Mouse (Mus musculus) T-helper 17 cell (primary cell): ENCODE measurements around the gene Mrpl48.

ENCODE experiments used
- in situ Hi-C, 2 experiments: fragments of 300-600 bp; cut with MboI, MseI; formaldehyde crosslinking; loops; 1 replicate in 1 of 2; 2 replicates in 1 of 2; pipeline ENCODE4 v1.15.1; 2025; ENCODE audit warnings: high pct_unique_total_duplicates in 2 of 2

Mrpl48 gene

GRCm38 (mm10) chr7:100497402-100497801 lies 110.7 kb downstream of the Mrpl48 start:
- in situ Hi-C loops, result loop anchor here in 1 of 2 experiments (5.0 kb wide), 1 partner anchor 65 kb away; no protein-coding TSS in a partner anchor

GRCm38 (mm10) chr7:100496791-100497190 lies 111.3 kb downstream of the Mrpl48 start:
- in situ Hi-C loops, result loop anchor here in 1 of 2 experiments (5.0 kb wide), 1 partner anchor 64 kb away; no protein-coding TSS in a partner anchor

- in situ Hi-C loops, result loop anchor here in 1 of 2 experiments (5.0 kb wide), 1 partner anchor 64 kb away; no protein-coding TSS in a partner anchor
Measured at GRCm38 (mm10) chr7:100496371-100496770, 111.7 kb downstream of the Mrpl48 start.
